Mouse (Mus musculus) liver, adult 2 months (tissue): ENCODE measurements around the gene Parp8. TPM values are rescaled to one million over a fixed set of nuclear protein-coding genes. Genes with fewer than 3 reads are reported as not detected.

Source experiments
- DNase-seq: peaks from one replicate; pipeline ENCODE4 v3.0.0-alpha.2; 2011; ENCODE audit warnings: low read depth, low spot score; ENCODE audit errors: extremely low read depth
- H3K27ac ChIP-seq: fragments of 200-500 bp; replicated peaks from 2 replicates; pipeline ENCODE4 v1.5.1; 2012; ENCODE audit warnings: low read depth, mild to moderate bottlenecking, control low read depth, inconsistent platforms, low read length; ENCODE audit not compliant: insufficient read depth
- H3K27me3 ChIP-seq: fragments of 200-500 bp; 2 replicates; pipeline ENCODE4 v1.6.1; 2012; ENCODE audit warnings: mild to moderate bottlenecking, moderate library complexity, low read length, inconsistent platforms; ENCODE audit not compliant: control insufficient read depth, insufficient read depth
- H3K36me3 ChIP-seq: fragments of 200-500 bp; 2 replicates; pipeline ENCODE4 v1.6.1; 2012; ENCODE audit warnings: low read length, inconsistent platforms; ENCODE audit not compliant: control insufficient read depth, insufficient read depth
- H3K4me1 ChIP-seq: fragments of 200-500 bp; 2 replicates; pipeline ENCODE4 v1.6.1; 2011; ENCODE audit warnings: low read length; ENCODE audit not compliant: control insufficient read depth, insufficient read depth
- H3K4me3 ChIP-seq: fragments of 200-500 bp; 2 replicates; pipeline ENCODE4 v1.5.1; 2011; ENCODE audit warnings: low read depth, mild to moderate bottlenecking, control low read depth, low read length, moderate library complexity; ENCODE audit not compliant: insufficient read depth
- H3K79me2 ChIP-seq: fragments of 200-500 bp; 2 replicates; pipeline ENCODE4 v1.6.1; 2012; ENCODE audit warnings: inconsistent platforms, mild to moderate bottlenecking, low read length, moderate library complexity; ENCODE audit not compliant: control insufficient read depth, insufficient read depth
- H3K9ac ChIP-seq: fragments of 200-500 bp; 2 replicates; pipeline ENCODE4 v1.6.1; 2012; ENCODE audit warnings: low read depth, mild to moderate bottlenecking, control low read depth, inconsistent platforms, low read length
- CTCF ChIP-seq: fragments of 200-500 bp; IDR thresholded peaks from 2 replicates; pipeline ENCODE4 v1.5.1; 2011; ENCODE audit warnings: low read depth, low read length, control low read depth
- POLR2A ChIP-seq: fragments of 200-500 bp; IDR thresholded peaks from 2 replicates; pipeline ENCODE4 v1.6.1; 2011; ENCODE audit warnings: low read length, control low read depth; ENCODE audit not compliant: insufficient read depth; ENCODE audit errors: extremely low read depth
- WGBS: fragments of 180-500 bp; shearing (Covaris S2); methylation state at CpG from one replicate; pipeline ENCODE4 v1.1.7; 2018; 5-methylcytosine and 5-hydroxymethylcytosine counted together
- polyA plus RNA-seq: library from polyadenylated mRNA; depleted of rRNA; stranded (reverse); fragments of >200 nt; gene quantifications from 2 replicates; pipeline ENCODE4 v1.2.3, GENCODE M21; 2012
- total RNA-seq: library from RNA; depleted of rRNA; stranded (reverse); fragments of >200 nt; gene quantifications from 2 replicates; pipeline ENCODE4 v1.2.3, GENCODE M21; 2014

Parp8 gene
- total and polyA plus RNA-seq, 2 experiments, result 0.40 to 1.6 TPM

GRCm38 (mm10) chr13:117033676-117034308 is 8.5 kb upstream of the Parp8 start:
- H3K9ac ChIP-seq, result no peak overlapping the region
- no peaks in the 10 kb centered on the region for H3K79me2 ChIP-seq
- 89% methylated on average over 5 of the region's 5 CpGs for WGBS
- no peaks in the 10 kb centered on the region for H3K36me3 ChIP-seq
- no peaks in the 10 kb centered on the region for H3K4me1 ChIP-seq
- no peak for TF ChIP-seq POLR2A
- TF ChIP-seq CTCF, result no peak
- no peak overlapping the region for H3K27ac ChIP-seq
- no peak overlapping the region for H3K4me3 ChIP-seq
- peak; percentile 34 for DNase-seq
- no peaks in the 10 kb centered on the region for H3K27me3 ChIP-seq

DNA sequence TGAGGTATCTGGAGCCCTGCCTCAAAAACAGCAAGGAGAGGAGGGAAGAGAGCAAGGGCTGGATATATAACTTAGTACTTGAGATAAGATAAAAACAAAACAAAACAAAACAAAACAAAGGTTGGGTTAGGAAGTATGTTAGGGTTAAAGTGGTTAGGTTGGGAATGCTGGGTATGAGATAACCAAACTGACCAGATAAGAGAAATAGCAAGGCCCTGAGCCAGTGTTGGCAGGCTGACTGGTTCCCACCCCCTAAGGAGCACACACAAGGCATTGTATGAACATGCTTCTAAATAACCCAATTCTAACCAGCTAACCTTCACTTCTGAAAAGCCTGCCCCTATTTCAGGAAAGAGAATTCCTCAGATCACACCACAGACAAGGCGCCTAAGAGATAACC is 7.1 kb upstream of the Parp8 start:
- no peaks in the 10 kb centered on the region for H3K36me3 ChIP-seq
- H3K27me3 ChIP-seq, result peaks cover under 1% of the 10 kb centered on the region; the same call in 1 of the 2 replicates
- H3K4me1 ChIP-seq, result no peaks in the 10 kb centered on the region
- H3K27ac ChIP-seq, result no peak overlapping the region
- H3K4me3 ChIP-seq, result no peak overlapping the region
- DNase-seq, result no peak
- TF ChIP-seq CTCF, result no peak
- no peak for TF ChIP-seq POLR2A
- H3K79me2 ChIP-seq, result no peaks in the 10 kb centered on the region
- 91% methylated on average over 1 of the region's 1 CpGs for WGBS
- H3K9ac ChIP-seq, result no peak overlapping the region

GRCm38 (mm10) chr13:117031546-117031945 is 6.2 kb upstream of the Parp8 start:
- Histone ChIP-seq H3K9ac (no peak overlapping the region), H3K4me3 (no peak overlapping the region), H3K36me3 (no peaks in the 10 kb centered on the region), H3K79me2 (no peaks in the 10 kb centered on the region), H3K4me1 (no peaks in the 10 kb centered on the region), H3K27ac (no peak overlapping the region), H3K27me3 (peaks cover 2% of the 10 kb centered on the region; the same call in 1 of the 2 replicates)
- no peak for TF ChIP-seq POLR2A
- no peak for TF ChIP-seq CTCF
- WGBS, result 50% methylated on average over 6 of the region's 6 CpGs
- no peak for DNase-seq

GRCm38 (mm10) chr13:117028221-117028620 is 2.9 kb upstream of the Parp8 start:
- no peak for DNase-seq
- TF ChIP-seq CTCF (no peak), POLR2A (no peak)
- H3K36me3 ChIP-seq, result no peaks in the 10 kb centered on the region
- no peak overlapping the region for H3K27ac ChIP-seq
- no peaks in the 10 kb centered on the region; the same call in 1 of the 2 replicates for H3K4me1 ChIP-seq
- WGBS, result 69% methylated on average over 5 of the region's 5 CpGs
- H3K79me2 ChIP-seq, result no peaks in the 10 kb centered on the region
- no peak overlapping the region for H3K4me3 ChIP-seq
- peaks cover 5% of the 10 kb centered on the region; the same call in 1 of the 2 replicates for H3K27me3 ChIP-seq
- H3K9ac ChIP-seq, result no peak overlapping the region

- H3K9ac ChIP-seq, result no peak overlapping the region
- 85% methylated on average over 9 of the region's 9 CpGs for WGBS
- no peaks in the 10 kb centered on the region for H3K36me3 ChIP-seq
- H3K27me3 ChIP-seq, result peaks cover 5% of the 10 kb centered on the region; the same call in 1 of the 2 replicates
- H3K4me1 ChIP-seq, result no peaks in the 10 kb centered on the region; the same call in 1 of the 2 replicates
- no peaks in the 10 kb centered on the region for H3K79me2 ChIP-seq
- TF ChIP-seq POLR2A (no peak), CTCF (no peak)
- DNase-seq, result no peak
- no peak overlapping the region for H3K27ac ChIP-seq
- no peak overlapping the region for H3K4me3 ChIP-seq
These were observed 2.0 kb upstream of the Parp8 start for GRCm38 (mm10) chr13:117027336-117027735.

GRCm38 (mm10) chr13:117026276-117026780 is 991 bp upstream of the Parp8 start:
- Histone ChIP-seq H3K27ac (no peak overlapping the region), H3K79me2 (no peaks in the 10 kb centered on the region), H3K4me3 (no peak overlapping the region), H3K9ac (no peak overlapping the region), H3K4me1 (peaks cover 3% of the 10 kb centered on the region; the same call in 1 of the 2 replicates), H3K27me3 (peaks cover 5% of the 10 kb centered on the region; the same call in 1 of the 2 replicates), H3K36me3 (no peaks in the 10 kb centered on the region)
- no peak for DNase-seq
- no peak for TF ChIP-seq POLR2A
- no peak for TF ChIP-seq CTCF
- WGBS, result 78% methylated on average over 7 of the region's 7 CpGs
